Mouse (Mus musculus): ENCODE data around the gene Castor1. TPM values are rescaled to one million over a fixed set of nuclear protein-coding genes. Genes with fewer than 3 reads are reported as not detected.
A peak's percentile ranks its signal among the peaks of the same experiment; 100 is the strongest.

The Castor1 gene
- total and polyA plus RNA-seq, 3 experiments = 4.7 to 23.7 (median 13.0) TPM

GRCm38 (mm10) chr11:4219317-4219751, 1.3 kb downstream of the Castor1 start:
- peak; percentile 76 for DNase-seq (ENCODE audit: extremely low read depth)
- H3K27ac ChIP-seq (ENCODE audit: insufficient read depth, low read depth) = no peak overlapping the region
- TF ChIP-seq ELF1 (IDR thresholded peaks at IDR 0.05; ENCODE audit: low read depth, low read length) (peak; percentile 46; the same call in 1 of the 2 replicates), IRF4 (IDR thresholded peaks at IDR 0.05; ENCODE audit: low read depth, low read length) (peak; percentile 72), SMC3 (IDR thresholded peaks at IDR 0.05; ENCODE audit: low read depth, low read length) (peak; percentile 98), E2F4 (IDR thresholded peaks at IDR 0.05; ENCODE audit: insufficient replicate concordance, low read depth, low read length) (no peak), POLR2A (IDR thresholded peaks at IDR 0.05; ENCODE audit: low read depth, low read length) (no peak), USF2 (conservative IDR thresholded peaks at IDR 0.05; ENCODE audit: low read depth, low read length) (no peak), BHLHE40 (IDR thresholded peaks at IDR 0.05; ENCODE audit: low read depth, low read length) (0 out of 2 replicates have a peak, but pooled peaks have one; percentile 11), GABPA (IDR thresholded peaks at IDR 0.05; ENCODE audit: insufficient replicate concordance, low read depth, low read length) (no peak), POLR2AphosphoS2 (IDR thresholded peaks at IDR 0.05; ENCODE audit: low read depth, low read length) (no peak), MAFK (IDR thresholded peaks at IDR 0.05; ENCODE audit: insufficient replicate concordance, low read length) (no peak), MEF2A (IDR thresholded peaks at IDR 0.05; ENCODE audit: borderline replicate concordance, low read depth, low read length) (no peak), TCF12 (IDR thresholded peaks at IDR 0.05; ENCODE audit: low read depth, low read length) (0 out of 2 replicates have a peak, but pooled peaks have one; percentile 30), CHD1 (IDR thresholded peaks at IDR 0.05; ENCODE audit: low read depth, low read length) (no peak), UBTF (IDR thresholded peaks at IDR 0.05; ENCODE audit: low read depth, low read length) (no peak), ETS1 (conservative IDR thresholded peaks at IDR 0.05; ENCODE audit: low read depth, low read length) (no peak), MAZ (IDR thresholded peaks at IDR 0.05; ENCODE audit: low read depth, low read length) (no peak), ZC3H11A (IDR thresholded peaks at IDR 0.05; ENCODE audit: low read depth, low read length) (peak; percentile 94), CHD2 (IDR thresholded peaks at IDR 0.05; ENCODE audit: low read length) (no peak), TBP (conservative IDR thresholded peaks at IDR 0.05; ENCODE audit: low read depth, low read length) (no peak), SIN3A (IDR thresholded peaks at IDR 0.05; ENCODE audit: low read length) (peak; percentile 63; the same call in 1 of the 2 replicates), JUND (conservative IDR thresholded peaks at IDR 0.05; ENCODE audit: low read depth, low read length) (peak; percentile 30; the same call in 1 of the 2 replicates), ZNF384 (IDR thresholded peaks at IDR 0.05; ENCODE audit: low read depth, low read length) (peak; percentile 57), MYC (IDR thresholded peaks at IDR 0.05; ENCODE audit: low read depth, low read length) (0 out of 2 replicates have a peak, but pooled peaks have one; percentile 11), NRF1 (IDR thresholded peaks at IDR 0.05; ENCODE audit: low read depth, low read length) (0 out of 2 replicates have a peak, but pooled peaks have one; percentile 17), MAX (IDR thresholded peaks at IDR 0.05; ENCODE audit: low read length) (no peak), HCFC1 (IDR thresholded peaks at IDR 0.05; ENCODE audit: low read depth, low read length) (no peak), ZKSCAN1 (IDR thresholded peaks at IDR 0.05; ENCODE audit: borderline replicate concordance, low read depth, low read length) (no peak), EP300 (IDR thresholded peaks at IDR 0.05; ENCODE audit: low read length) (no peak), KAT2A (IDR thresholded peaks at IDR 0.05; ENCODE audit: insufficient replicate concordance, low read length) (no peak), MXI1 (IDR thresholded peaks at IDR 0.05; ENCODE audit: low read depth, low read length) (no peak), RAD21 (IDR thresholded peaks at IDR 0.05; ENCODE audit: low read depth, low read length) (no peak; the same call in none of the 2 replicates), CTCF (conservative IDR thresholded peaks at IDR 0.05 in 1 of 2, IDR thresholded peaks at IDR 0.05 in 1 of 2; ENCODE audit: low read depth in 2 of 2, low read length in 2 of 2) (peak; percentile 55 to 99; a peak in 3 of 4 replicates), ZMIZ1 (IDR thresholded peaks at IDR 0.05; ENCODE audit: low read depth, low read length) (no peak), PAX5 (IDR thresholded peaks at IDR 0.05; ENCODE audit: low read length) (no peak), USF1 (IDR thresholded peaks at IDR 0.05; ENCODE audit: low read depth, low read length) (no peak), NELFE (IDR thresholded peaks at IDR 0.05; ENCODE audit: low read depth, low read length) (peak; percentile 73; the same call in 1 of the 2 replicates), RCOR1 (conservative IDR thresholded peaks at IDR 0.05; ENCODE audit: low read depth, low read length) (no peak), JUN (IDR thresholded peaks at IDR 0.05; ENCODE audit: insufficient read depth, low read depth, low read length) (no peak)
- no peaks in the 10 kb centered on the region for H3K9me3 ChIP-seq (replicated peaks; ENCODE audit: low read length)
- dilution Hi-C loops (cut with MboI; ENCODE audit: extremely low pct_ligation_motif_present, extremely low pct_unique_long_range_greater_than_20kb, low sequenced_read_pairs) (no loop called here), in situ Hi-C loops (cut with MboI; ENCODE audit: low pct_ligation_motif_present, low pct_unique_long_range_greater_than_20kb, low sequenced_read_pairs) (loop anchor here (5.0 to 10.0 kb wide), 2 partner anchors 42 to 215 kb away; no protein-coding TSS in a partner anchor)
- H3K36me3 ChIP-seq (replicated peaks in 1 of 2; ENCODE audit: control insufficient read depth in 1 of 2, insufficient read depth in 1 of 2, low read length in 1 of 2) = peaks cover 10 to 25% of the 10 kb centered on the region in 2 experiments
- peaks cover 23 to 58% of the 10 kb centered on the region in 2 experiments for H3K4me1 ChIP-seq (ENCODE audit: control insufficient read depth in 1 of 2, insufficient read depth in 2 of 2)
- H3K79me2 ChIP-seq (replicated peaks; ENCODE audit: control insufficient read depth, extremely low read depth, insufficient read depth, poor library complexity, severe bottlenecking) = no peaks in the 10 kb centered on the region
- H3K9ac ChIP-seq (ENCODE audit: insufficient read depth, low read depth) = no peak overlapping the region
- no peak overlapping the region for H3K4me3 ChIP-seq (replicated peaks in 1 of 3; ENCODE audit: low read depth in 2 of 3, low read length in 2 of 3, poor library complexity in 1 of 3)
- H3K4me2 ChIP-seq (ENCODE audit: insufficient read depth, low read depth, poor library complexity, severe bottlenecking) = no peak overlapping the region
- no peaks in the 10 kb centered on the region for H3K27me3 ChIP-seq (replicated peaks)
